Mouse (Mus musculus): ENCODE measurements at regions not wholly inside any gene's neighbourhood (a gene's known extent, or its start where the extent isn't known, plus 50 kb on each side); places are given as distances from the start of the nearest gene placed in this dataset.

DNA sequence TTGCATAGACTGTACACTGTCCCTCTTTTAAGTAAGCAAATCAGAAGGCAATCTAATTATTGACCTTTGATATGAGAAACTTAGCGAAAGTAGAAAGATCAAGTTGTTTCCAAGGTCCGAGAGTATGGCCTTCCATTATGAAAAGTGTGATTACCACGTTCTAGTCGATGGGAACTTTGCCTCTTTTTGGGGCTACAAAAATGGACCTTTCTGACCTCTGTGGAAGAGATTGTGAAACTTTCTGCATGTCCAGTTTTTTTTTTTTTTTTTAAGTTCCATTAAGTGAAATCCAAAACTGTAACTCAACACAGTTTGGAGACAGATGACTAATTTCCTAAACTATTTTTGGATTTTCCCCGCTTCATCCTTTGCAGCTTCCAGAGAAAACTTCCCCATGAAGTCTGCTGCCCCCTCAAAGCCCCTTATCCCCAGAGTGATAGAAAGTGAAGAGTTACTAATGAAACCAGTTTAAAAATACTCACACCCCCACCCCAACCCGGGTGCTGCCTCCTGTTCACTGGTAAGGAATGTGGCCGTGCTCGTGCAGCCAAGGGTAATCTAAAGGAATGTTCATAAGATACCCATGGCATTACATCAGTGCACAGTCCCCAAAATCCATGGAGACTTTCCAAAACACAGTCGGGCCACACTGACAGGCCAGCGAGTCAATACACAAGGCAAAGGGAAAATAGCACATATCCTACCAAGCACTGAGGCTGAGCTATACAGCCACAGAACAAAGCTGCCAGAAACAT lies 52.5 kb upstream of the Nfil3 start:
- TF ChIP-seq ZNF384 (IDR thresholded peaks at IDR 0.05; ENCODE audit: low read depth, low read length): no peak
- no peak for TF ChIP-seq HCFC1 (IDR thresholded peaks at IDR 0.05; ENCODE audit: borderline replicate concordance, insufficient read depth, low read length)

Data from ES-E14 (cell line).